Mouse (Mus musculus) heart, embryonic 11.5 days (tissue): ENCODE data around the gene Mettl8. TPM values are rescaled to one million over a fixed set of nuclear protein-coding genes. Genes with fewer than 3 reads are reported as not detected.

Experiments used
- ATAC-seq: fragments of 200-750 bp; cut with Nextera tagmentation; replicated peaks from 2 replicates; pipeline ENCODE4 v1.8.0; 2017; ENCODE audit warnings: moderate library complexity; ENCODE audit not compliant: insufficient number of reproducible peaks, low FRiP score, low TSS enrichment
- H3K27ac ChIP-seq: fragments of 300-500 bp; sonication (generic); 2 replicates; pipeline ENCODE4 v1.5.1; 2014; ENCODE audit warnings: mild to moderate bottlenecking, low read depth, low read length
- H3K27me3 ChIP-seq: fragments of 300-500 bp; sonication (generic); 2 replicates; pipeline ENCODE4 v1.6.1; 2014; ENCODE audit warnings: mild to moderate bottlenecking, low read length, mixed read lengths; ENCODE audit not compliant: control insufficient read depth, insufficient read depth
- H3K36me3 ChIP-seq: fragments of 300-500 bp; sonication (generic); 2 replicates; pipeline ENCODE4 v1.6.1; 2014; ENCODE audit warnings: mild to moderate bottlenecking, low read length, moderate library complexity, mixed read lengths; ENCODE audit not compliant: control insufficient read depth, insufficient read depth
- H3K4me1 ChIP-seq: fragments of 300-500 bp; sonication (generic); 2 replicates; pipeline ENCODE4 v1.6.1; 2014; ENCODE audit warnings: low read length; ENCODE audit not compliant: control insufficient read depth, insufficient read depth
- H3K4me2 ChIP-seq: fragments of 300-500 bp; sonication (generic); 2 replicates; pipeline ENCODE4 v1.6.1; 2014; ENCODE audit warnings: mild to moderate bottlenecking, moderate library complexity
- H3K4me3 ChIP-seq: fragments of 300-500 bp; sonication (generic); 2 replicates; pipeline ENCODE4 v1.5.1; 2014; ENCODE audit warnings: low read depth, low read length
- H3K9ac ChIP-seq: fragments of 300-500 bp; sonication (generic); 2 replicates; pipeline ENCODE4 v1.6.1; 2014; ENCODE audit warnings: mild to moderate bottlenecking, low read depth, low read length, moderate library complexity
- H3K9me3 ChIP-seq: fragments of 300-500 bp; sonication (generic); replicated peaks from 2 replicates; pipeline ENCODE4 v1.6.1; 2016; ENCODE audit warnings: low read length; ENCODE audit not compliant: control insufficient read depth
- WGBS: fragments of 180-500 bp; shearing (Covaris S2); extraction: QIAGEN DNeasy Blood & Tissue Kit; methylation state at CpG from one replicate; pipeline ENCODE4 v1.1.7; 2014; ENCODE audit not compliant: insufficient replicate concordance; 5-methylcytosine and 5-hydroxymethylcytosine counted together
- polyA plus RNA-seq: library from polyadenylated mRNA; unstranded; fragments of >200 nt; fragmentation: Nextera tagmentation; extraction: Ambion mirVana; gene quantifications from 2 replicates; pipeline ENCODE4 v1.2.1, GENCODE M21; 2014

Gene Mettl8
- polyA plus RNA-seq, 1 experiment from 2014 or later = 15.5 TPM

DNA sequence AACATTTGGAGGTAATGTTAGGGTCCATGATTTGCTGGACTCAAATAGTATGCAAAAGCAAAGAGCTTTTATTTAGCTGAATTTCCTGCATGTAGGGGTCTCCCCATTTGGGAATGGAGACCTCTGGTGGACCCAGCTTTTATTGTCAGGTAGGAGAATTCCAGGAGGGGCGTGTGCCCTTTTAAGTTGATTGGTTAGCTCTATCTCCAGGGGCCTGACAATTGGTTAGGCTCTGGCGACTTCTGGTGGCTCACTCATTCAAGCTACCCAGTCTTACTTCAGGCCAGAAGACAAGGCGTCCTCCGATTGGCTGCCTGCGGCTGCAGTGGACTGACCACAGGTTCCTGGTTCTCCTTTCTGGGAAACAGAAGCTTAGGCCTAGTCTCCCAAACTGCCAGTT lies 28.6 kb downstream of the Mettl8 start:
- peak; percentile 72 for ATAC-seq
- H3K27me3 ChIP-seq = no peaks in the 10 kb centered on the region
- H3K9me3 ChIP-seq = no peaks in the 10 kb centered on the region
- no peaks in the 10 kb centered on the region for H3K36me3 ChIP-seq
- H3K4me2 ChIP-seq = no peak overlapping the region
- no peak overlapping the region for H3K9ac ChIP-seq
- WGBS = 34% methylated on average over 5 of the region's 5 CpGs
- peak overlapping the region; percentile 32; the same call in 1 of the 2 replicates for H3K27ac ChIP-seq
- peaks cover 6% of the 10 kb centered on the region for H3K4me1 ChIP-seq
- no peak overlapping the region for H3K4me3 ChIP-seq

DNA sequence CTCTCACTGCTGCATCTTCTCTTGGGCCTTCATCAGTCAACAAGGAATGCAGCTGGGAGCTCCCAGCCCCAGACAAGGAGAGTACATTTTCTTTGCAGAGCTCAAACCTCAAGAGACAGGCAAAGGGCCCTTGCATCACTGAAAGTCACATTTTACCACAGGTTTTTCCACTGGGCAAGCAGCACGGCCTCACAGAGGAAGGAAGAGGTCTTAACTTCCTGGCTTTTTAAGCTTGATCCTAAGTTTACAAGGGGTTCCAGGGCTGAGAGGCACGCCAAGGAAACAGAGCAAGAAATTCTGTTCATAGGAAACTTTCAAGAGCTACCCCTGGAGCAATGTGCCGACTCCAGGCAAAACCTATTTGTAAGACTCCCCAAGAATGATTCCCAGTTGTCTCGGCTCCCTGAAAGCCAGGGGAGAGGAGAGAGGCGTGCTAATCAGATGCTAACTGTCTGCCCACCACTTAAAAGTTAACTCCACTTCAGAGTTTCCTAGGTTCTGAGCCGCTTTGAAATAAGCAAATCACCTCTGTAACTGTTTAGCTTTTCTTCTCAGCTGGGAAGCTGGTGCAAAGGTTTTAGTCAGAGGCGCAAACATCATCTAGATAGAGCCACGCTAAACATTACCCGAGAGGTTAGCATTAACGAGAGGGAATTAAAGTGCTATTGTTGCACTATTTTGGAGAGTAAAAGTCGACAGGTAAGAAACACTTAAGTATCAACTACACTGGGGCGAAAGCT lies 29.6 kb downstream of the Mettl8 start:
- H3K27ac ChIP-seq = peak overlapping the region; percentile 0; the same call in 1 of the 2 replicates
- no peaks in the 10 kb centered on the region for H3K36me3 ChIP-seq
- 27% methylated on average over 12 of the region's 12 CpGs for WGBS
- H3K4me2 ChIP-seq = no peak overlapping the region
- H3K9me3 ChIP-seq = no peaks in the 10 kb centered on the region
- no peak for ATAC-seq
- peaks cover 6% of the 10 kb centered on the region; the same call in 1 of the 2 replicates for H3K4me1 ChIP-seq
- no peak overlapping the region for H3K9ac ChIP-seq
- H3K4me3 ChIP-seq = no peak overlapping the region
- no peaks in the 10 kb centered on the region for H3K27me3 ChIP-seq

DNA sequence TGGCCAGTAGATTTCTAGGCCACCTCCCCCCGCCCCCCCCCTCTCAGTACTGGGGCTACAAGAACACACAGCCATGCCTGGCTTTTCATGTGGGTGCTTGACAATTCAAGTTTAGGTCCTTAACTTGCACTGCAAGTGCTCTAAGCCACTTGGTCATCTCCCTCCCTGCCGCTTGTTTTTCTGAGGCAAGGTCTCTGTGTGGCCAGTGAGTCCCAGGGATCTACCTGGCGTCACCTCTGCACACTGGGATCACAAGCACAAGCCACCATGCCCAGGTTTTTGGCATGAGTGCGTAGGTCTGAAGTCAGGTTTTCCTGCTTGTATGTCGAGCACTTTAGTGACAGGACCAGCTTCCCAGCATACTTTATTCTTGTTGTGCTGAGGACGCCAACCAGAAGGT lies 31.4 kb downstream of the Mettl8 start:
- Histone ChIP-seq H3K27me3 (no peaks in the 10 kb centered on the region), H3K9me3 (no peaks in the 10 kb centered on the region), H3K4me2 (no peak overlapping the region), H3K27ac (no peak overlapping the region), H3K4me1 (peaks cover 6% of the 10 kb centered on the region; the same call in 1 of the 2 replicates), H3K36me3 (no peaks in the 10 kb centered on the region), H3K9ac (no peak overlapping the region), H3K4me3 (no peak overlapping the region)
- 84% methylated on average over 6 of the region's 6 CpGs for WGBS
- ATAC-seq = no peak

DNA sequence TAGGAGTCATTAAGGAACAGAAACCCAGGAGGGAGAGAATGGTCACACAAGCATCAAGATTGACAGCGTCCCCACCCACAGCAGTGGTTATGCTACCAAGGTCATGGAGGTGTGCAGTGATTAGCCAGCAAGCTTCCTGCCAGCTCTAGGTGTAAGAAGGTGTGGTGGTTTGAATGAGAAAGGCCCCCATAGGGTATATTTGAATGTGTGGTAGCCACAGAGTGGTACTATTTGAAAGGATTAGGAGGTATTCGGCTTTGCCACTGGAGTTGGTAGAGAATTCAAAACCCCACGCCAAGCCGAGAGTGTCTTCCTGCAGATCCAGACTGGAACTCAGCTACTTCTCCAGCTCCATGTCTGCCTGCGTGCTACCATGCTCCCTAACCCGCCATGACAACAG lies 32.4 kb downstream of the Mettl8 start:
- no peaks in the 10 kb centered on the region for H3K36me3 ChIP-seq
- ATAC-seq = no peak
- H3K4me3 ChIP-seq = no peak overlapping the region
- peaks cover 6% of the 10 kb centered on the region; the same call in 1 of the 2 replicates for H3K4me1 ChIP-seq
- H3K9me3 ChIP-seq = no peaks in the 10 kb centered on the region
- H3K4me2 ChIP-seq = no peak overlapping the region
- H3K27ac ChIP-seq = no peak overlapping the region
- WGBS = 92% methylated on average over 6 of the region's 6 CpGs
- H3K9ac ChIP-seq = no peak overlapping the region
- H3K27me3 ChIP-seq = no peaks in the 10 kb centered on the region

DNA sequence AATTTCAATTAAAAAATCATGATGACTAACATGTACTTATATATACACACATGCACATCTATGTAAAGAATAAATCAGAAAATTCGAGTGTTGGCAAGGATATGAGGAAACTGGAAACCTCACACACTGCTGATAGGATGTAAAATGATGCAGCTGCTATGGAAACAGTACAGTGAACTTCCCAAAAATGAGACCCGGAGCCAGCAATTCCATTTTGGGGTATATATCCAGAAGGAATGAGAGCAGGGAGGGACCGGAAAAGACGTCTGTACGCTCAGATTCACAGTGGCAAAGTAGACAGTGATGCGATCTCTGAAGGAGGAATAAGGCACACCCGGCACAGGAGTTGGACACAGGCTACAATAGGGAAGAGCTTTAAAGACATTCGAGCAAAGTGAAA lies 34.7 kb downstream of the Mettl8 start:
- Histone ChIP-seq H3K4me3 (no peak overlapping the region), H3K36me3 (no peaks in the 10 kb centered on the region), H3K4me2 (no peak overlapping the region), H3K27me3 (no peaks in the 10 kb centered on the region), H3K9ac (no peak overlapping the region), H3K27ac (no peak overlapping the region), H3K9me3 (no peaks in the 10 kb centered on the region), H3K4me1 (peaks cover 4% of the 10 kb centered on the region; the same call in 1 of the 2 replicates)
- 81% methylated on average over 8 of the region's 8 CpGs for WGBS
- ATAC-seq = no peak

DNA sequence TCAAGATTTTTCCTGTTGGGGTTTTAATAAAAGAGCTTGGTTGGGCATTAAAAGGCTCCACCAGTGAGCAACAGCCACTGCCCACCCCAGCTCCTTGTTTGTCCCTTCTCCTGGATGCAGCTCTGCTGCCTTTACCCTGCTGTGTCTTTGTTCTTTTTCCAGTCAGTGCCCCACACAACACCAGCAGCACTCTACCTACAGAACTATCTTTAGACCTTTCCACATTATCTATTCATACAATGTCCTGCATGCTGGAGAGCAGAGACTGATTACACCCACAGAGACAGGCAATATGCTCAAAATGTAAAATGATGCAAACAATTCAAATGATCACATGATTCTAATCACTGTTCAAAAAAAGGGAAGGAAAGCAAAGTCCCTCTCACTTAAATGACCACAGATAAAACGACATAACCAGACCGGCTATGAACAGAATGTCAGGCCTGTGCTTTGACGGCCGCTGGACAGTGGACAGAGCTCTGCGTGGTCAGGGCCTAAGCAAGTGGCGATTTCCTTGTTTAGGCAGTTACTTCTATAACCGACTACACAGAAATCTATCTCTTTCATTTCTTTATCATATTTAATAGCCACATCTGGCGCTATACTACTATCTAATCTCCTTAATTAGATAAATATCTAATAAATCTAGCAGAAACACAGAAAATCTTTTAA lies 35.5 kb downstream of the Mettl8 start:
- Histone ChIP-seq H3K4me2 (no peak overlapping the region), H3K27ac (peak overlapping the region; percentile 25), H3K36me3 (no peaks in the 10 kb centered on the region), H3K27me3 (no peaks in the 10 kb centered on the region), H3K4me1 (no peaks in the 10 kb centered on the region), H3K9ac (0 out of 2 replicates have a peak overlapping the region, but pooled peaks have one; percentile 5), H3K9me3 (no peaks in the 10 kb centered on the region), H3K4me3 (no peak overlapping the region)
- 43% methylated on average over 8 of the region's 8 CpGs for WGBS
- no peak for ATAC-seq

DNA sequence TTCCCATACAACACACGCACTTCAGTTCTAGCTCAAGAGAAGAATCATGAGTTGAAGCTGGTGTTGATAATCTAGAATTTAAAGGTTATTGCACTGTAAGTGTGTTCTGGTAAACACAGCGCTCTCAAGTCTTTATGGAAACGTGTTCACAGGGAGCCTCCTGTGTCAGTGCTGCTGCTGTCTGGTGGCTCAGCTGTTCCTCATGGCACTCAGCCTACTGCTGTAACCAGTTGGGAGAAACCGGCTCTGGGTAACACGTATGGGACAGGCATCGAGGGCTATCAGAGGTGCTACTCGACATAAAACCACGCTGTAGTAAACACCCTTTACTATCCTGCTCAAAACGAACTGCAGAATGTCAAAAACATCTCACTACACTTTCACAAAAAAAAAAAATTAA lies 36.1 kb downstream of the Mettl8 start:
- no peaks in the 10 kb centered on the region for H3K36me3 ChIP-seq
- no peaks in the 10 kb centered on the region for H3K9me3 ChIP-seq
- peak overlapping the region; percentile 25 for H3K27ac ChIP-seq
- WGBS = 61% methylated on average over 9 of the region's 9 CpGs
- no peak for ATAC-seq
- no peak overlapping the region for H3K4me2 ChIP-seq
- no peaks in the 10 kb centered on the region for H3K27me3 ChIP-seq
- no peaks in the 10 kb centered on the region for H3K4me1 ChIP-seq
- no peak overlapping the region for H3K4me3 ChIP-seq
- no peak overlapping the region for H3K9ac ChIP-seq

DNA sequence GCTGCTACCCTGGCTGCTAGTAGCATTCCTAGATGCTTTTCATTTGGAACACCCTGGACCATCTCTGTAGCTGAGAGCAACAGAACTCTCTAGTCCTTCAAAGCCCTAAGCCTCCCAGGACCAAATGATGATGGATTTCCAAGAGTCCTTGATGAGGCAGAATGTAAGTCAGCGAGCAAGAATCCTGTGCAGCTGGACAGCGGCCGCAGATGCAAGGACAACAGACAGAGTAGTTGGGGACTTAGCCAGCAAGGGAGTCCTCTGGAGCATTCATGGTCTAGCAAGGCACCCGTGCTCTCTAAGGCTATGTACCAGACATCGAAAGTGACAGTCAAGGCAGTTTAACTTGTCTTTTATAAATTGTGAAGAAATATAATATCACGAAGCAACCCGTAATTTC lies 41.9 kb downstream of the Mettl8 start:
- no peak for ATAC-seq
- Histone ChIP-seq H3K9me3 (no peaks in the 10 kb centered on the region), H3K27me3 (no peaks in the 10 kb centered on the region), H3K4me1 (no peaks in the 10 kb centered on the region), H3K9ac (no peak overlapping the region), H3K36me3 (no peaks in the 10 kb centered on the region; the same call in 1 of the 2 replicates), H3K4me3 (no peak overlapping the region), H3K27ac (no peak overlapping the region), H3K4me2 (no peak overlapping the region)
- 86% methylated on average over 7 of the region's 7 CpGs for WGBS
